Mouse (Mus musculus) urinary bladder, postnatal 4 days (tissue): ENCODE results near the gene Tesk1.
A peak's percentile ranks its signal among the peaks of the same experiment; 100 is the strongest.
"Not testable (repeated sequence)": the region's sequence is repeated elsewhere in the genome, so short reads cannot be mapped to it uniquely, and the experiment has no call there.

Source experiments
- DNase-seq, 2 experiments: peaks; one replicate each; pipeline ENCODE4 v3.0.0; 2021 to 2022; ENCODE audit warnings: low spot score in 2 of 2

Tesk1 gene

GRCm38 (mm10) chr4:43453413-43453812, 11.7 kb downstream of the Tesk1 start:
- DNase-seq, result no peak

- DNase-seq, result no peak
Observed at GRCm38 (mm10) chr4:43454041-43454836, 12.5 kb downstream of the Tesk1 start, which contains the start of gene Cd72. TSS of gene Cd72 (minus strand) at chr4:43454628.

GRCm38 (mm10) chr4:43456470-43456869, 14.7 kb downstream of the Tesk1 start:
- no peak for DNase-seq

DNA sequence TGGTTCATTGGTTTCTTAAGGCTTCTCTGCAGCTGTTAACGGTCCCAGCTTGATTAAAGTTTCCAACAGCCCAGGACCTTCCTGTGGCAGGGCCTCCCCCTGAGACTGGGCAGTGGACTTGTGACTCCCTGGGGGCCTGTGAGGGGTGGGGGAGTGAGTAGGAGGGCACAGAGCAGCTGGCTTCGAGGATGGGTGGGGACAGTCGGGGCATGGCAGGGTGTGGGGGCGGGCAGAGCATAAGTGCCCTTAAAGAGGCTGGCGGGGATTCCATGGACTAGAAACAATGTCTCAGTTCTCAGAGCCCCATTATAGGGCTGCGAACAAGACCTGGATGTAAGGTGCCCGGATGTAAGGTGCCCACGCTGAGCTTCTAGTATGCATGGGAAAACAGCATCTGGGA, 15.4 kb downstream of the Tesk1 start:
- DNase-seq, result no peak

DNA sequence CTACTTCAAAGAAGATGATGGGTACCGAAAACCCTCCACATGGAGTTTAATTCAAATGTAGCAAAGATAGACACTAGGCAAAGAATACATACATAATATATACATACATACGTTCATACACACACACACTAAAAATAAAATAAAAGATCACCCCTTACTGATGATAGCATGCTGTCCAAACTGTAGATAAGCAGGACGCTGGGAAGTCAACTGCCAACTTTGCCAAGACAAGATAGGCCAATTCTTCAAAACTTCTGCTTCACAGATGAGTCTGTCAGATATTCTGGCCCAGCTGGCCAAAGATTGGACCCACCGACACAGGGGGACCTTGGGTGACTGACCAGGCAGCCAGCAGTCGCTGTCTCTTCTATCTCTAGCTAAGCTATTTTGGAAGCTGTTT, 21.4 kb downstream of the Tesk1 start:
- DNase-seq, result no peak

DNA sequence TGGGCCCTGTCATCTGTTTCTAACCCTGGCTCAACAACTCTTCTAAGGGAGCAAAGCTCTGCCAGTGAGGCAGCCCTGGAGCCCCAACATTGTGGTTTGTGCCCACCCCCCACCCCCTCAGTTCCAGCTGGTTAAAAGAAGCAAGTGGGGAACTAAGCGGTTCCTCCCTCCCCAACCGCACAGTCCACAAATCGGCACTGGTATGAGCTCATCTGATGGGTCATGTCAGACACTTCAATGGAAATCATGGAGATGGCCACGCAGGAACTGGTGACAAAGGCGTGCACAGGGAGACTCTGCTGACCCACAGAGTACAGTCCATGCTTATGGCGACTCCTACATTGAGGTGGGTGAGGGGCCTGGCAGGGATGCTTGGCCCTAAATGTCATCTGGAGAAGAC, 24.2 kb downstream of the Tesk1 start:
- no peak for DNase-seq

DNA sequence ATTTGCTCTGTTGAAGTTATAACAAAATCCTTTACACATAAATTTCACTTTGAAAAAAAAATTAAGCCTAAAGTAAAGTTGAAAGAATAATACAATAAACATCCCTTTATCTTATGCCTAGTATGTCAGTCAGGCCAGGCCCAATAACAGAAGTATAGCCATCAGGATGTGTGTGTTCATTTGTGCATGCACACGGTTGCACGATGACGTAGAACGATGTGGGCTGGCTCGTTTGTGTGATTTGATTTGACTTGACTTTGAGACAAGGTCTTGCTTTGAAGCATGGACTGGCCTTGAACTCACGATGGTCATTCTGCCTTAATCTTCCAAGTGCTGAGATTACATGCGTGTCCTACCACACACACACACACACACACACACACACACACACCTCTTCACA, 25.1 kb downstream of the Tesk1 start:
- DNase-seq, result no peak

DNA sequence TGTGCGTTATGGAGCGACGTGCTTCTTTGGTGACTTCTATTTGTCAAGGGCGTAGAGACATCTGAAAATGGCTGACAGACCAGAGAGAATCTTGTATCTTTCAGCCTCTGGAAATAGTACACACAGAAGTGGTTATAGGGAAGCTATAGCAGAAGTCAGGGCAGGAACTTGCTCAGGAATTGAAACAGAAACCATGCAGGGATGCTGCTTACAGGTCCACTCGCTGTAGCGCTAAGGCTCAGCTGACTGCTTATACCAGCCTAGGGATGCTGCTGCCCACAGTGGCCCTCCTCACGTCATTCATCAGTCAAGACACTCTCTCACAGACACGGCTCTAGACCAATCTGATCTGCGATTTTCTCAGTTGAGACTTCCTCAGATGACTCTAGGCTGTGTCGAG, 28.6 kb downstream of the Tesk1 start:
- no peak for DNase-seq

DNA sequence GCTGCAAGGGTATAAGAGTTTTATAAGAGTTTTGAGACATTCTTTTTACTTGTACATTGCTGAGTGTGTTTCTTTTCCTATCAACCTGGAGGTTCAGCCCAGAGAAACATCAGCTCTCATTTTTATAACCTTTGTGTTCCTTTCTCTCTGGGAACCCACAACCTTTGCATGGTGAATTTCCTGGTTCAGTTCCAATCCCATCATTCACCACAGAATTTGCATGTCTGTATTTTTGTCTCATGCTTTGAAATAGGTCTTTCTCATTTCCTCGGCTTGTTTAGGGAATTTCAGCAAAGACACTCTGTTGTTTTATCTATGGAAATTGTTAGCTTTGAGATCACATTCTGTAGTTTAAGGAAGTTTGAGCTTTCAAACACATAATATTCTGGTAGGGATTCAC, 31.9 kb downstream of the Tesk1 start:
- DNase-seq, result no peak

DNA sequence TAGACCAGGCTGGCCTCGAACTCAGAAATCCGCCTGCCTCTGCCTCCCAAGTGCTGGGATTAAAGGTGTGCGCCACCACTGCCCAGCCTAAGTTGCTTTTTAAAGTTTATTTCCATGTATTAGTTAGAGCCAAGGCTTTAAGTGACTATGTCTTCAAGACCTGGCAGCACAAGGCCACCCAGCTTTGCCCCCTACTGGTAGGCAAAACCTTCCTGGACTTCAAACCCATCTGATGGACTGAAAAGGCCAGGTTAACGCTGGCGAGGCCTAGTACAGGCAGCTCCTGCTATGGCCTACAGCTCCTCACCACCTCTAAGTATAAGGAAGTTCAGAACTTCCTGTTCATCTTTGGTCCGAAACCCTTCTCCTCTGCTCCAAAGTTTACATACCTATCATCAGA, 34.9 kb downstream of the Tesk1 start:
- DNase-seq, result no peak

GRCm38 (mm10) chr4:43477857-43478533, 36.3 kb downstream of the Tesk1 start:
- DNase-seq, result peak; percentile 78 to 83

GRCm38 (mm10) chr4:43478534-43478858, 36.8 kb downstream of the Tesk1 start:
- DNase-seq, result no peak

DNA sequence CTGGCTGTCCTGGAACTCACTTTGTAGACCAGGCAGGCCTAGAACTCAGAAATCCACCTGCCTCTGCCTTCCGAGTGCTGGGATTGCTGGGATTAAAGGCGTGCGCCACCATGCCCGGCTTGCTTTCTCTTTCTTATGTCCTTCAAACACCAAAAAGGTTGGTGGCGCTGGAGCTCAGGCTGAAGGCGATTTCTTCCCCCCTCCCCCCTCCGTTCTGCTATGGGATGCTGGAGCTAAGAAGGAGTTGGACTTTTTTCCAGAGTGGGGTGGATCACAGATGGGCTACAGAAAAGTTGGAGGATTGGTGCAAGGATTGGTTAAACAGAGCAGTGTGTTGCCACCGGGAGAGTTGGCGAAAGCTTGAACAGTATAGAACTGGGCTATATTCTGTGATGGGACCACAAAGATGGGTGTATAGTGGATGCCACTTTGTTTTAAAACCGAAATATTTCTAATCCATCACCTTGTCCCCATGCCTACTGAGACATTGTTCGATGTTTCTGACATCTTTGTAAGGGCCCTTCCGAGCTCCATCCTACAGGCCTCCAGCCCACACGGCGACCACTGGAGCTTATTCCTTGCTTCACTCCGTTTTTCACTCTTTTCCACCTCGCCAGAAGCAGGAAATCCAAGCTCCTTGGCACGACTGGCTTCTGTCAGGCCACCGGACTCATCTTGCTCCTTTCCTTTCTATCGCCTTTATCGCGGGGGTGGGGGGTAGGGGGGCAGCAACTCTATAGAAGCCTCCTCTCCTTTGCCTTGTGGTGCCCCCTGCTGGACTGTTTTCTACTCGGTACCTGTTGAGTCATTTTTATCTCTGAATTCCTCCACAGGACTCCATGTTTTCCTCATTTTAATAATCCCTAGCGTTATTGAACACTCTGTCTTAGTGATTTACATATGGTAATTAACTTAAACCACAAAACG, 37.4 kb downstream of the Tesk1 start:
- DNase-seq, result peak; percentile 51 to 84

DNA sequence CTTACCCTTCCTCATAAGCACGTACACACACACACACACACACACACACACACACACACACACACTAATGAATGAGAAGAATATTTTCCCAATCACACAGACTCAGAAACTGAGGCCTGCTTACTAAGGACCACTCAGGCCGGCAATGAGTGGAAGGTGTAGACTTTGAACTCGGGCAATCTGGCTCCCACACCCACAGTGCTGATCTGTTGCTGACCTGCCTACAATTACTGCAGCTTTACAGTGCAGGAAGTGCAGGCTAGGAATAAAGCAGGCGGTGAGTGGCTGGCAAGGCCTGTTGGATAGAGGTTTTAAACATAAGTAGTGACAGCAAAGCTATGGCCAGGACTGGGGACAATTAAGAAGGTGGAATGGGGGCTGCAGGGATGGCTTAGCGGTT, 39.2 kb downstream of the Tesk1 start:
- DNase-seq, result no peak

GRCm38 (mm10) chr4:43481894-43482456, 40.2 kb downstream of the Tesk1 start:
- DNase-seq, result no peak

GRCm38 (mm10) chr4:43482591-43482990, 40.9 kb downstream of the Tesk1 start:
- DNase-seq, result no peak

GRCm38 (mm10) chr4:43483535-43484091, 41.9 kb downstream of the Tesk1 start, which contains the start of gene Sit1:
TSS of gene Sit1 (minus strand) at chr4:43483734.
- DNase-seq, result no peak

DNA sequence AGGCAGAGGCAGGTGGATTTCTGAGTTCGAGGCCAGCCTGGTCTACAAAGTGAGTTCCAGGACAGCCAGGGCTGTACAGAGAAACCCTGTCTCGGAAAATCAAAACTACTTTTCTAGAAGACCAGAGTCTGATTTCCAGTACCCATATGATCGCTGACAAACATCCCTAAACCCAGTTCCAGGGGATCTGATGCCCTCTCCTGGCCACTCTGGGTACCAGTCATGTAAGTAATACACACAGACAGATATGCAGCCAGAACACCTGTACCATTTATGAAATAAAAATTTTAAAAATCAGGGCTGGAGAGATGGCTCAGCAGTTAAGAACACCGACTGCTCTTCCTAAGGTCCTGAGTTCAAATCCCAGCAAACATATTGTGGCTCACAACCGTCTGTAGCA, 43.9 kb downstream of the Tesk1 start:
- DNase-seq, result not testable (repeated sequence)

DNA sequence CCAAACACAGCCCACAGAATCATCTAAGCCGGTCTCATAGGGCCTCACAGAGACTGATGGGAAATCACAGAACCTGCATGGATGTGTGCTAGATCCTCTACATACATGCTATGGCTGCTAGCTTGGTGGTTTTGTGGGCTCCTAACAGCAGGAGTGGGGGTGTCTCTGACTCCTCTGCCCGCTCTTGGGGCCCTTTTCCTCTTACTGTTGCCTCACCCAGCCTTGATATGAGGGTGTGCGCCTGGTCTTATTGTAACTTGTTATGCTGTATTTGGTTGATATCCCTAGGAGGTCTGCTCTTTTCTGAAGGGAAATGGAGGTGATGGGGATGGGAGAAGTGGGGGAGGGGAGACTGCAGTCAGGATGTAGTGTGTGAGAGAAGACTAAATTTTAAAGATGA, 47.9 kb downstream of the Tesk1 start:
- DNase-seq, result no peak

- no peak for DNase-seq
Observed at GRCm38 (mm10) chr4:43490801-43491200, 49.1 kb downstream of the Tesk1 start.

DNA sequence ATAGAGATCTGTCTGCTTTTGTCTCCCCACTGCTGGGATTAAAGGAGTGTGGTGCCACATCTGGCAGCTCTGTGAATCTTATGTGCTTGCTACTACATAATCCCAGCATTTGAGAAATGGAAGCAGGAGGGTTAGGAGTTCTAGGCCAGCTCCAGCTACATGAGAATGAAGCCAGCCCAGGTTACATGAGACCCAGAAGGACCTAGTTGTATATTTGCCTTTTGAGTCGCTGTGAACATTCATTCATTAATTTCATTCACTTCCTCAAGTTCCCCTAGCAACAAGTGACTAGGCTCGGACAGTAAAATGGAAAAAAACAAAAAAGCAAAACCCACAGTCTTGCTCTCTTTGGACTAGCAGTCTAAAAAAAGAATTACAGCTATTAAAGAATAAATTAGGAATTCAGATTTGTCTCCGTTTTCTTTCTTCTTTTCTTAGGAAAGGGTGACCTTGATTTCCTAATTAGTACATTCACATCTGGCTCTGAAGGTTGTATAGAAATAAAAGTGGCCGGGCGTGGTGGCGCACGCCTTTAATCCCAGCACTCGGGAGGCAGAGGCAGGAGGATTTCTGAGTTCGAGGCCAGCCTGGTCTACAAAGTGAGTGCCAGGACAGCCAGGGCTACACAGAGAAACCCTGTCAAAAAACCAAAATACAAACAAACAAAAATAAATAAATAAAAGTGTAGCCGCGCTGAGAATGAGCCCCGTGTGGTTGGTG, 50.5 kb downstream of the Tesk1 start:
- DNase-seq, result no peak
